Mouse (Mus musculus) forebrain, embryonic 14.5 days (tissue): ENCODE measurements at regions not wholly inside any gene's neighbourhood (a gene's known extent, or its start where the extent isn't known, plus 50 kb on each side); places are given as distances from the start of the nearest gene placed in this dataset.
"Not testable (repeated sequence)": the region's sequence is repeated elsewhere in the genome, so short reads cannot be mapped to it uniquely, and the experiment has no call there.

Experiments
- ATAC-seq: fragments of 200-750 bp; cut with Nextera tagmentation; 2 replicates; pipeline ENCODE4 v1.8.0; 2017; ENCODE audit warnings: mild to moderate bottlenecking, moderate library complexity
- DNase-seq: peaks from one replicate; pipeline ENCODE4 v3.0.0-alpha.2; 2015; ENCODE audit warnings: low spot score
- H3K27ac ChIP-seq: fragments of 300-500 bp; sonication (generic); 2 replicates; pipeline ENCODE4 v1.5.1; 2014; ENCODE audit warnings: low read depth, mild to moderate bottlenecking, control low read depth, low read length, moderate library complexity
- H3K27me3 ChIP-seq: fragments of 300-500 bp; sonication (generic); replicated peaks from 2 replicates; pipeline ENCODE4 v1.6.1; 2014; ENCODE audit warnings: low read length, control low read depth, mixed read lengths; ENCODE audit not compliant: control insufficient read depth, insufficient read depth
- H3K36me3 ChIP-seq: fragments of 300-500 bp; sonication (generic); 2 replicates; pipeline ENCODE4 v1.6.1; 2014; ENCODE audit warnings: low read length, control low read depth; ENCODE audit not compliant: control insufficient read depth, insufficient read depth
- H3K4me1 ChIP-seq: fragments of 300-500 bp; sonication (generic); 2 replicates; pipeline ENCODE4 v1.6.1; 2014; ENCODE audit warnings: antibody characterized with exemption, low read length, control low read depth; ENCODE audit not compliant: control insufficient read depth, insufficient read depth
- H3K4me2 ChIP-seq: fragments of 300-500 bp; sonication (generic); 2 replicates; pipeline ENCODE4 v1.6.1; 2014; ENCODE audit warnings: mild to moderate bottlenecking, control low read depth, low read length
- H3K4me3 ChIP-seq: fragments of 300-500 bp; sonication (generic); 2 replicates; pipeline ENCODE4 v1.5.1; 2014; ENCODE audit warnings: low read depth, low read length, control low read depth
- H3K9ac ChIP-seq: fragments of 300-500 bp; sonication (generic); 2 replicates; pipeline ENCODE4 v1.6.1; 2014; ENCODE audit warnings: mild to moderate bottlenecking, low read length, control low read depth, moderate library complexity
- H3K9me3 ChIP-seq: fragments of 300-500 bp; sonication (generic); replicated peaks from 2 replicates; pipeline ENCODE4 v1.6.1; 2016; ENCODE audit warnings: low read length, control low read depth, mixed read lengths; ENCODE audit not compliant: control insufficient read depth
- WGBS: fragments of 180-500 bp; shearing (Covaris S2); extraction: QIAGEN DNeasy Blood & Tissue Kit; methylation state at CpG from one replicate; pipeline ENCODE4 v1.1.7; 2014; 5-methylcytosine and 5-hydroxymethylcytosine counted together

GRCm38 (mm10) chr1:64376426-64376825, 156.0 kb upstream of the Creb1 start:
- H3K27ac ChIP-seq, H3K4me1 ChIP-seq, H3K4me3 ChIP-seq, H3K9me3 ChIP-seq, H3K9ac ChIP-seq, H3K36me3 ChIP-seq, H3K4me2 ChIP-seq, H3K27me3 ChIP-seq, DNase-seq, ATAC-seq: not testable (repeated sequence)
- WGBS = 96% methylated on average over 1 of the region's 1 CpGs

- Histone ChIP-seq H3K4me1 (no peaks in the 10 kb centered on the region), H3K27ac (no peak overlapping the region), H3K36me3 (no peaks in the 10 kb centered on the region), H3K4me2 (no peak overlapping the region), H3K9me3 (no peaks in the 10 kb centered on the region), H3K9ac (no peak overlapping the region), H3K27me3 (no peaks in the 10 kb centered on the region), H3K4me3 (no peak overlapping the region)
- ATAC-seq (no peak), DNase-seq (no peak)
- 86% methylated on average over 13 of the region's 13 CpGs for WGBS
Measured at GRCm38 (mm10) chr1:64374286-64375071, 158.0 kb upstream of the Creb1 start.

GRCm38 (mm10) chr1:64364095-64364494, 168.3 kb upstream of the Creb1 start:
- WGBS = 74% methylated on average over 1 of the region's 1 CpGs

GRCm38 (mm10) chr1:64361959-64362638, 170.3 kb upstream of the Creb1 start:
- Histone ChIP-seq H3K27me3 (no peaks in the 10 kb centered on the region), H3K9ac (no peak overlapping the region), H3K36me3 (no peaks in the 10 kb centered on the region), H3K4me1 (peaks cover 7% of the 10 kb centered on the region), H3K4me3 (no peak overlapping the region), H3K4me2 (no peak overlapping the region), H3K27ac (no peak overlapping the region), H3K9me3 (no peaks in the 10 kb centered on the region)
- peak; percentile 76 for DNase-seq
- 10% methylated on average over 4 of the region's 4 CpGs for WGBS
- ATAC-seq = peak; percentile 69

More at GRCm38 (mm10) chr1:64364095-64364494, 168.3 kb upstream of the Creb1 start:
- Histone ChIP-seq H3K4me1 (peaks cover 7% of the 10 kb centered on the region), H3K27ac (no peak overlapping the region), H3K27me3 (no peaks in the 10 kb centered on the region), H3K9ac (no peak overlapping the region), H3K4me2 (no peak overlapping the region), H3K9me3 (no peaks in the 10 kb centered on the region), H3K4me3 (no peak overlapping the region), H3K36me3 (no peaks in the 10 kb centered on the region)
- ATAC-seq (no peak), DNase-seq (no peak)

- H3K4me1 ChIP-seq = no peaks in the 10 kb centered on the region; the same call in 1 of the 2 replicates
- no peak for DNase-seq
- no peak overlapping the region for H3K4me2 ChIP-seq
- no peak overlapping the region for H3K4me3 ChIP-seq
- H3K36me3 ChIP-seq = no peaks in the 10 kb centered on the region
- 75% methylated on average over 3 of the region's 3 CpGs for WGBS
- no peak for ATAC-seq
- no peak overlapping the region for H3K27ac ChIP-seq
- H3K27me3 ChIP-seq = no peaks in the 10 kb centered on the region
- no peak overlapping the region for H3K9ac ChIP-seq
- no peaks in the 10 kb centered on the region for H3K9me3 ChIP-seq
Measured at GRCm38 (mm10) chr1:64343268-64343667, 189.2 kb upstream of the Creb1 start.

- Histone ChIP-seq H3K4me3 (no peak overlapping the region), H3K9me3 (no peaks in the 10 kb centered on the region), H3K9ac (no peak overlapping the region), H3K4me2 (no peak overlapping the region), H3K36me3 (no peaks in the 10 kb centered on the region), H3K27ac (no peak overlapping the region), H3K4me1 (peaks cover 4% of the 10 kb centered on the region), H3K27me3 (no peaks in the 10 kb centered on the region)
- no peak for DNase-seq
- no peak for ATAC-seq
- 80% methylated on average over 6 of the region's 6 CpGs for WGBS
Measured at GRCm38 (mm10) chr1:64341596-64341995, 190.8 kb upstream of the Creb1 start.

GRCm38 (mm10) chr1:64338575-64338961, 193.9 kb upstream of the Creb1 start:
- Histone ChIP-seq H3K4me2 (peak overlapping the region; percentile 35), H3K4me3 (no peak overlapping the region), H3K4me1 (peaks cover 4% of the 10 kb centered on the region), H3K9me3 (no peaks in the 10 kb centered on the region), H3K36me3 (no peaks in the 10 kb centered on the region), H3K27me3 (no peaks in the 10 kb centered on the region), H3K9ac (no peak overlapping the region), H3K27ac (no peak overlapping the region)
- WGBS = 36% methylated on average over 9 of the region's 9 CpGs
- DNase-seq (no peak), ATAC-seq (no peak)

- ATAC-seq (peak; percentile 48; the same call in 1 of the 2 replicates), DNase-seq (peak; percentile 43)
- no peak overlapping the region for H3K4me3 ChIP-seq
- H3K27me3 ChIP-seq = no peaks in the 10 kb centered on the region
- H3K36me3 ChIP-seq = no peaks in the 10 kb centered on the region
- no peaks in the 10 kb centered on the region for H3K9me3 ChIP-seq
- H3K27ac ChIP-seq = no peak overlapping the region
- H3K4me1 ChIP-seq = peaks cover 4% of the 10 kb centered on the region
- WGBS = 35% methylated on average over 25 of the region's 25 CpGs
- 0 out of 2 replicates have a peak overlapping the region, but pooled peaks have one; percentile 13 for H3K9ac ChIP-seq
- H3K4me2 ChIP-seq = peak overlapping the region; percentile 35
Measured at GRCm38 (mm10) chr1:64337619-64338574, 194.5 kb upstream of the Creb1 start.
